Mouse (Mus musculus) ovary, postnatal 10 days (tissue): ENCODE results near the gene Camkk2.
A peak's percentile ranks its signal among the peaks of the same experiment; 100 is the strongest.

Experiments used
- DNase-seq: peaks from one replicate; pipeline ENCODE4 v3.0.0; 2022; ENCODE audit warnings: low spot score

Gene Camkk2

GRCm38 (mm10) chr5:122779277-122779834 is at the start of gene Camkk2:
Camkk2 (minus strand) TSS chr5:122779409.
- peak; percentile 66 for DNase-seq

GRCm38 (mm10) chr5:122825099-122825498 is 45.9 kb upstream of the Camkk2 start:
- no peak for DNase-seq

- no peak for DNase-seq
Measured at GRCm38 (mm10) chr5:122824450-122824849, 45.2 kb upstream of the Camkk2 start.

GRCm38 (mm10) chr5:122823976-122824375 is 44.8 kb upstream of the Camkk2 start:
- no peak for DNase-seq

DNA sequence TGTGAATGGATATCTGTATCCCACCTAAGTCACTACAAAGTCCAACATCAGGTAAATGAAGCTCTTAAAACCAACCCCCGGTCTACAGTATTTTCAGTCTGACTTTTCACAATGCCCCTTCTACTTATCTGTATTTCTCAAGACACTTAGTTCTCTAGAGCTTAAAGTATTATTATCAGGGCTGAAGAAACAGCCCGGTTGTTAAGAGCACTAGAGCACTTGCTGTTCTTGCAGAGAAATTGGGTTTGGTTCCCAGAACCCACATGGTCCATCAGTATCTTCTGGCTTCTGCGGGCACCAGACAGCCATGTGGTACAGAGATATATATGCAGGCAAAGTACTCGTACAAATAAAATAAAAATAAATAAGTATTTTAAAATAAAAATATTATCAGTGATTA is 43.2 kb upstream of the Camkk2 start:
- DNase-seq: no peak

DNA sequence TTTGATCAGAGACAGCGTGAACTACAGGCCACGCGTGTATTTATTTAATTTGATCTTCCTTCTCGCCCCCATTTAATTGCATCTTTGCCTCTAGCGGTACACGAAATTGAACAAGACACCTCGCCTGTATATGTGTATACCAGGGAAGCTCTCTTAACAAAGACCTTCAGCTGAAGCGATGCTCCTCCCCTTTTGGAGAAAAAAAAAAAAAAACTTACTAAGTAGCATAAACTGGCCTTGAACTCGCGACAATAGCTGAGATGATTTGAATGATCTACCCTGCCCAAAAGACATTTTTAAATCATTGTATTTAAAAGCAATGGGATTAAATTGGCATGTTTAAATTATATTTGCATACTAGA is 42.3 kb upstream of the Camkk2 start:
- DNase-seq: no peak

- peak; percentile 80 for DNase-seq
Measured at GRCm38 (mm10) chr5:122820777-122821523, 41.7 kb upstream of the Camkk2 start, which contains the start of gene Anapc5. Anapc5 (minus strand) TSS chr5:122821339.

DNA sequence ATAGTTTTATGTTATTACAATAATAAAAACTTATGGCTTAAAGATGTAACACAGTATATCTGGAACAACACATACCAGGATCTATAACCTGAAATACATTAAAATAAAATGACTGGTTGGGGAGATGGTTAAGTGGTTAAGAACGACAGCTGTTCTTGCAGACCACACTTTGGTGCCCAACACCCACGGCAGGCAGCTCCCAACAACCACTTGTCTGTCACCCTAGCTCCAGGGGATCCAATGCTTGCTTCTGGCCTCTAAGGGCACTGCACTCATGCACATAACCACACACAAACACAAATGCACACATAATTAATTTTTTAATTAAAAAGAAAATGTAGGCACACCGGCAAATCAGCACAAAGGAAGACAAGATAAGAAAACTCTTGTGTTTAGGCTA is 33.5 kb upstream of the Camkk2 start:
- no peak for DNase-seq

GRCm38 (mm10) chr5:122811364-122812079 is 32.3 kb upstream of the Camkk2 start:
- DNase-seq: no peak

DNA sequence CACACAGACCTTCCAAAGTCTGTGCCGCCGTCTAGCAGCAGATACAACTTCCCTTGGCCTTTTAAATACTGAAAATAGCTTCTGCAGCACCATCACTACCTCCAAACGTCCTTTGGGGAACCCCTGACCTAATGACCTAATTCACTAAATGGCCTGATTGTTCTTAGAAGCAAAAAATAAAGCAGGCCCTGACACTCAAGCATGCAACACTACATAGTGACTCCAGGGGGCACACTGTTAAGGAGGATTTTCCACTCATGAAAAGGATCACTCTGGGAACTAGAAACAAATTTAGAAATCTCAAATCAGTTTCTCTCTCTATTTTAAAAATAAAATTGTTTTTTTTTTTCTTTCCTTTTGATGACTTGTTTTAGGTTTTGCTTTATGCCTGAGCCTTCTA is 26.3 kb upstream of the Camkk2 start:
- no peak for DNase-seq

- DNase-seq: no peak
Measured at GRCm38 (mm10) chr5:122802706-122803105, 23.5 kb upstream of the Camkk2 start.

DNA sequence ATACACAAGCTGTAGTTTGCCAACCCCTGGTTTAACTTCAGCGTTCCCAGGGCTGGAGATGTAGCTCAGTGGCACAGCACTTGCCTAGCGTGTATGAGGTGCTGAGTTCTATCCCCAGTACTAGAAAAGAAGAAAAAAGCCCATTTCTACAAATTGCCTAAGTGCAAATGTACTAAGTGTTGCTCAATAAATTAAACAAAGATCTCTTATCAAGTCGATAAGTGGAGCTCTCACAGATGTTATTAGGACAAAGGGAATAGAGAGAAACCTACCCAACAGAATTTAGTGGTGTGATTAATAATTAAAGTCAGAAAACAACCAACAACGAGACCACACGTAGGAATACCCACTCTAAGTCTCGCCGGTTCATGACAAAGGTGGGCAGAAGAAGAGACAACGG is 22.5 kb upstream of the Camkk2 start:
- no peak for DNase-seq

DNA sequence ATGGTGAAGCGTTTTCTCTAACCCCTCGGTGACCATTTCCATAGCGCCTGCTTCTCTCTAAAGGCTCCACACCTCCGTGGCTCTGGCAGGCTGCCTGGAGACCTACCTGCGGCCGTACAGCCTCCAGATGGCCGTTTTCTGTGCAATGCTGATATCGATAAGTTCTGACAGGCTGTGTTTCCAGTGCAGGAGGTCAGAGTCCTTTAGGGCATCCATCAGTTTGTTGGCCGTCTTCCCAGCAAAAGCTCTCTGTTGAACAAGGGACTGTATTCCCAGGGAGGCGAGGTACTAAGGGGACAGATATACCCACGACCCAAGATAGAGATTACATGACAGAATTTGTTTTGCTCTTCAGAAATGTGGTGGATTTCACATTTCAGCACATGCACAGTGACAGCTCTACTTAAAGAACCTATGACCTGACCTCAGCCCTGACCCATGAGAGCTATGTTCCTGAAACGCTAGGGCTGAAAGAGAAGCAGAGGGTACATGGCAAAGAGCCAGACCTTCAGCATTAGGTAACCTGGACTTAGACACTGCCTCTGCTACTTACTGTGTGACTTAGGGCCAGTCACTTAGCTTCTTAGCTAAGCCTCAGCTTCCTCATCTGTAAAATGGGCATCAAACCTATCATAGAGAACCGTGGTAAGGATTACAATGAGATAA is 21.3 kb upstream of the Camkk2 start:
- DNase-seq: no peak

GRCm38 (mm10) chr5:122799379-122800344 is 20.5 kb upstream of the Camkk2 start:
- DNase-seq: no peak

DNA sequence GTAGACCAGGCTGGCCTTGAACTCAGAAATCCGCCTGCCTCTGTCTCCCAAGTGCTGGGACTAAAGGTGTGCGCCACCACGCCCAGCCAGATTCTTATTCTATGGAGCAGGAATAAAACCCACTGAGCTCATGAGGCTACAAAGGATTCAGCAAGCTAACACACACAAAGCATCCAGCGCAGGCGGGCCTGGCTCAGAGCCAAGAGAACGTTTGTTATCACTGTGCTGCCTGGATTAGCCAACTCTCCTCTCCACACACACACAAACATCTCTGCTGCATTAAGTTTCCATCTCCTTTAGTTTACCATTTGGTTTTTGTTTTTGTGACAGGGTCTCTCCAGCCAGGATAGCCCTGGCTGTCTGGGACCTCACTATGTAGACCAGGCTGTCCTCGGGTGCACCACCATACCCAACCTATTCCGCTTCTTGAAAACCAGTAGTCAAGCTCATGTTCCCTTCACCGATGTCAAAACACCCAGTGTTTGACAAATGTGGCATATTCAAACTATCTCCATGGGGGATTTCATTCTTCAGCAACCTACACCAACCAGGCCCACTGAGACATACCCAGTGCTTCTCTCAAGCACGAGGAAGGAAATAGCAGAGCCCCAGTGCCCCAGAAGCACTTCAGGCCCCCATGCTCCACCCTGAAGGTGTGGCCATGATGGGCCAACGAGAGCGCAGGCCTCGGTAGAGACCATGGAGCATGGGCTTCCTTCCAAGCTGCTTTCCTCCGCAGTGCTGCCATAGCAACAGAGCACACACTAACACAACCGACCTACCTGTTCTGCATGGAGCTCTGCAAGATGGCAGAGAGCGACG is 19.6 kb upstream of the Camkk2 start:
- DNase-seq: peak; percentile 64

DNA sequence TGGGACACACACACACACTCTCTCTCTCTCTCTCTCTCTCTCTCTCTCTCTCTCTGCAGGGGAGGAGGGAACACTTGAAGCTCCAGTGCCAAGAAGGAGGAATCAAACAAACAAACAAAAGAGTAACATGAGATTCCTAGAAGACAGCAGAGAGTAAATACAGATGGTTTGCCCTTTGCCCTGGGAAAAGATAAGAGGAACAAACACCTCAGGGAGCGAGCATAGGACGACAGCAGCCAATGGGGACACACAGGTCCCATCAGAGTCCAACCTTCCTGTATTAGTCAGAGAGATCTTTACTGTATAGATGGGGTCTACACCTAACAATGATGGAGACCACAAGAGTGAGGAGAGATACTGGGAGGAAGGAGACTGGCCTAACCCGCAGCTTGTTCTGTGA is 18.7 kb upstream of the Camkk2 start:
- DNase-seq: no peak

DNA sequence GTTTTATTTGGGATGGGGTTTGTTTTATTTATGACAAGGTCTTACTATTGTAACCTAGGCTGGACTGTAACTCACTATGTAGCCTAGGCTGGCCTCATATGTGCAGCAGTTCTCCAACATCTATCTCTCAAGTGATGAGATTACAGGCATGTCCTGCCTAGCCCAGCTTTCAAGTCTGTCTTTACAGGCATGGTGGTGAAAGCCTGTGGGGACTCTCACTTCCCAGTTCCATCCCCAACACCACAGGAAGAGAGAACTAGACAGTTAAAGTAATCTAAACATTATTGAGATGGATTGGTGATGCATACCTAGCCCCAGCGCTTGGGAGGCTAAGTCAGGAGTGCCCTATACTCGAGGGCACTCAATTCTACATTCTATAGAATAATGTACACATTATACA is 9.5 kb upstream of the Camkk2 start:
- DNase-seq: no peak

DNA sequence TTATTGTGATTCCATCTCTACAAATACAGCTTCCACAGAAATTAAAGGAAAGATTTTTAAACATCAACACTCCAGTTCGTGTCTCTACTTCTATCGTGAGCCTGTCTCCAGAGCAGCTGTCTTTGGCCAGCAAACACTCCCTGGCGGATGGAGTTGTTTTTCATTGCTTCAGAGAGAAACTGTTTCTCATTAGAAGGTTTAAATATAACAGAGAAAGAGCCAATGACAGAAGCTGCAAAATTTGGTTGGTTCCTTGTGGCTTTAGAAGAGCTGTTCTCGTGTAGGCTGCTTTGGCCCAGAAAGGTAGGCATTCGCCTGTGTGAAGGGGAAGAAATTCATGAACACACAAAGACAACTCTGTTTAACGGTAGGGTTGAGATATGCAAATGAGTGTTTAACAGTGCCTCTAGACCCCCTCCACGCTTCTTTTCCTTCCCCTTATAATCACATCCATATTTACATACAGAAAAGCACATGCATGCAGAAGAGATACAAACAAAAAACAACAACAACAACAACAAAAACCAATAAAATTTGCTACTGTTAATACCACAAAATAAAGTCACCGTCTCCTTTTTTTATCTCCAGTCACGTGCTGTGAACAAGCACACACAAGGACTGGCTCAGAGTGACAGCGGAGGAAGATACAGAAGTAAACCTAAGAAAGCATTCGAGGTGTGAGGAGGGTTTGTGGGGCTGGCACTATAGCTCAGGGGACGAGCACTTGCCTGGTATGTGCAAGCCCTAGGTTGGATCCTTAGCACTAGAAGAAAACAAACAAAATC is 7.0 kb upstream of the Camkk2 start:
- DNase-seq: no peak

DNA sequence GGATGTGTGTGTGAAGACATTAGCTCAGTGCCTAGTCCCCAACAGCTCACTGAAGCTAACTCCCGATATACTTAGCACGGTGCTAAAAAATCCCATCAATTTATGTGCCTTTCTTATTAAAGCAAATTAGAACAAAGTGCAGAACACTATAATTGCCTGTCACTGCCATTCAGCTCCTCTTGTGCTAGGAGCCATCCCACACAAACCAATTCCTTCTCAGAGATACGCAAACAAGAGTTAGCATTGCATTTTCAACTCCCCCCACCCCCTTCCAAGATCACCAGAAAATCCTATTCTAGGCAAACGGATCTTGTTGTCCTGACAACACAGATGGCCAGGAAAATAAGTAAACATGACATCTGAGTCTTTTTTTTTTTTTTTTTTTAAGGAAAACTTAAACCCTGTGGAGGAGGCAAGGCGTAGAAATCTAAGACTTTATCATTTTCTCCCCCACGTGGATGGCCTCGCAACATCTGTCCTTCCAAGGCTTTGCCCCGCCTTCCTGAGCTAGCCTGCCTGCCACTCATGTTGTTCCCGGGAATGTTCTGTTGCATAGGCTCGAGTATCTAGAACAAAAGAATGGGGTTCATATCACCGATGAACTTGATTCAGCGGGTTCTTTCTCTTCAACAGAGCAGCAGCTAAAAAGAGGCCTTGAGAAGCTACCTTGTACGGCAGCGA is 4.7 kb upstream of the Camkk2 start:
- no peak for DNase-seq
